Mouse (Mus musculus): ENCODE measurements around the gene Slc44a2. TPM values are rescaled to one million over a fixed set of nuclear protein-coding genes. Genes with fewer than 3 reads are reported as not detected.

The Slc44a2 gene
- polyA plus RNA-seq, 1 experiment from 2014 or later, result 63.6 TPM

GRCm38 (mm10) chr9:21340411-21340810, 19.9 kb downstream of the Slc44a2 start:
- no peak overlapping the region for H3K27ac ChIP-seq
- no peaks in the 10 kb centered on the region for H3K9me3 ChIP-seq (replicated peaks)
- ATAC-seq, result no peak
- H3K27me3 ChIP-seq, result no peaks in the 10 kb centered on the region
- WGBS, result 94% methylated on average over 4 of the region's 4 CpGs
- H3K4me2 ChIP-seq, result no peak overlapping the region
- peaks cover 47% of the 10 kb centered on the region for H3K36me3 ChIP-seq (ENCODE audit: poor library complexity, severe bottlenecking)
- H3K4me3 ChIP-seq, result no peak overlapping the region
- peaks cover 3% of the 10 kb centered on the region; the same call in 1 of the 2 replicates for H3K4me1 ChIP-seq
- H3K9ac ChIP-seq, result no peak overlapping the region

- no peak overlapping the region for H3K27ac ChIP-seq
- peak overlapping the region; percentile 12; the same call in 1 of the 2 replicates for H3K9ac ChIP-seq
- peaks cover 78% of the 10 kb centered on the region for H3K36me3 ChIP-seq (ENCODE audit: poor library complexity, severe bottlenecking)
- H3K4me2 ChIP-seq, result no peak overlapping the region
- no peaks in the 10 kb centered on the region for H3K4me1 ChIP-seq
- no peak overlapping the region for H3K4me3 ChIP-seq
- 74% methylated on average over 16 of the region's 16 CpGs for WGBS
- H3K9me3 ChIP-seq (replicated peaks), result no peaks in the 10 kb centered on the region
- no peaks in the 10 kb centered on the region for H3K27me3 ChIP-seq
- no peak for ATAC-seq
Measured at GRCm38 (mm10) chr9:21346627-21347365, 26.3 kb downstream of the Slc44a2 start.

- Histone ChIP-seq H3K9me3 (replicated peaks) (no peaks in the 10 kb centered on the region), H3K27me3 (no peaks in the 10 kb centered on the region), H3K9ac (no peak overlapping the region), H3K4me1 (no peaks in the 10 kb centered on the region), H3K27ac (no peak overlapping the region), H3K4me2 (no peak overlapping the region), H3K36me3 (ENCODE audit: poor library complexity, severe bottlenecking) (peaks cover 77% of the 10 kb centered on the region), H3K4me3 (no peak overlapping the region)
- 95% methylated on average over 3 of the region's 3 CpGs for WGBS
- ATAC-seq, result no peak
Measured at GRCm38 (mm10) chr9:21348152-21348551, 27.7 kb downstream of the Slc44a2 start.

GRCm38 (mm10) chr9:21351178-21351577, 30.7 kb downstream of the Slc44a2 start:
- Histone ChIP-seq H3K27ac (no peak overlapping the region), H3K36me3 (ENCODE audit: poor library complexity, severe bottlenecking) (peaks cover 82% of the 10 kb centered on the region), H3K9me3 (replicated peaks) (no peaks in the 10 kb centered on the region), H3K4me2 (no peak overlapping the region), H3K27me3 (no peaks in the 10 kb centered on the region), H3K4me1 (no peaks in the 10 kb centered on the region), H3K9ac (no peak overlapping the region), H3K4me3 (no peak overlapping the region)
- ATAC-seq, result no peak
- WGBS, result 91% methylated on average over 7 of the region's 7 CpGs

- Histone ChIP-seq H3K27me3 (no peaks in the 10 kb centered on the region), H3K27ac (no peak overlapping the region), H3K4me2 (no peak overlapping the region), H3K4me3 (no peak overlapping the region), H3K9ac (no peak overlapping the region), H3K36me3 (ENCODE audit: poor library complexity, severe bottlenecking) (peaks cover 78% of the 10 kb centered on the region), H3K9me3 (replicated peaks) (no peaks in the 10 kb centered on the region), H3K4me1 (no peaks in the 10 kb centered on the region)
- no peak for ATAC-seq
- WGBS, result 98% methylated on average over 4 of the region's 4 CpGs
Measured at GRCm38 (mm10) chr9:21351702-21352377, 31.3 kb downstream of the Slc44a2 start.

- H3K9ac ChIP-seq, result 0 out of 2 replicates have a peak overlapping the region, but pooled peaks have one; percentile 21
- no peaks in the 10 kb centered on the region for H3K9me3 ChIP-seq (replicated peaks)
- 39% methylated on average over 20 of the region's 20 CpGs for WGBS
- no peak for ATAC-seq
- H3K27me3 ChIP-seq, result no peaks in the 10 kb centered on the region
- H3K36me3 ChIP-seq (ENCODE audit: poor library complexity, severe bottlenecking), result peaks cover 69% of the 10 kb centered on the region
- no peaks in the 10 kb centered on the region for H3K4me1 ChIP-seq
- H3K4me3 ChIP-seq, result no peak overlapping the region
- no peak overlapping the region for H3K4me2 ChIP-seq
- no peak overlapping the region for H3K27ac ChIP-seq
Measured at GRCm38 (mm10) chr9:21352463-21353372, 32.2 kb downstream of the Slc44a2 start.

GRCm38 (mm10) chr9:21353373-21353686, 32.8 kb downstream of the Slc44a2 start:
- no peak for ATAC-seq
- Histone ChIP-seq H3K4me2 (no peak overlapping the region), H3K4me1 (no peaks in the 10 kb centered on the region), H3K27ac (no peak overlapping the region), H3K27me3 (no peaks in the 10 kb centered on the region), H3K9ac (0 out of 2 replicates have a peak overlapping the region, but pooled peaks have one; percentile 21), H3K9me3 (replicated peaks) (no peaks in the 10 kb centered on the region), H3K4me3 (no peak overlapping the region), H3K36me3 (ENCODE audit: poor library complexity, severe bottlenecking) (peaks cover 63% of the 10 kb centered on the region)
- 73% methylated on average over 2 of the region's 2 CpGs for WGBS

GRCm38 (mm10) chr9:21354796-21355195, 34.3 kb downstream of the Slc44a2 start:
- Histone ChIP-seq H3K36me3 (ENCODE audit: poor library complexity, severe bottlenecking) (peaks cover 54% of the 10 kb centered on the region), H3K9me3 (replicated peaks) (no peaks in the 10 kb centered on the region), H3K9ac (no peak overlapping the region), H3K4me3 (no peak overlapping the region), H3K27me3 (no peaks in the 10 kb centered on the region; the same call in 1 of the 2 replicates), H3K4me1 (no peaks in the 10 kb centered on the region), H3K27ac (no peak overlapping the region), H3K4me2 (no peak overlapping the region)
- no peak for ATAC-seq
- WGBS, result 91% methylated on average over 6 of the region's 6 CpGs

- Histone ChIP-seq H3K36me3 (ENCODE audit: poor library complexity, severe bottlenecking) (peaks cover 35% of the 10 kb centered on the region), H3K9ac (no peak overlapping the region), H3K4me1 (no peaks in the 10 kb centered on the region), H3K4me2 (no peak overlapping the region), H3K4me3 (no peak overlapping the region), H3K9me3 (replicated peaks) (no peaks in the 10 kb centered on the region), H3K27ac (no peak overlapping the region), H3K27me3 (peaks cover 19% of the 10 kb centered on the region)
- 0% methylated on average over 1 of the region's 1 CpGs for WGBS
- peak; percentile 80 for ATAC-seq
Measured at GRCm38 (mm10) chr9:21356981-21357718, 36.7 kb downstream of the Slc44a2 start.

- peak overlapping the region; percentile 61 for H3K4me2 ChIP-seq
- peaks cover 3% of the 10 kb centered on the region for H3K36me3 ChIP-seq (ENCODE audit: poor library complexity, severe bottlenecking)
- WGBS, result 37% methylated on average over 14 of the region's 14 CpGs
- peak overlapping the region; percentile 88 for H3K27ac ChIP-seq
- peak; percentile 29 for ATAC-seq
- H3K9ac ChIP-seq, result peak overlapping the region; percentile 28; the same call in 1 of the 2 replicates
- peaks cover 22% of the 10 kb centered on the region for H3K4me1 ChIP-seq
- H3K9me3 ChIP-seq (replicated peaks), result no peaks in the 10 kb centered on the region
- H3K27me3 ChIP-seq, result peaks cover 4% of the 10 kb centered on the region; the same call in 1 of the 2 replicates
- peak overlapping the region; percentile 93 for H3K4me3 ChIP-seq
Measured at GRCm38 (mm10) chr9:21366541-21367220, 46.2 kb downstream of the Slc44a2 start.

All from forebrain, embryonic 13.5 days (tissue).